Mouse (Mus musculus): ENCODE measurements around the gene Sfr1. TPM values are rescaled to one million over a fixed set of nuclear protein-coding genes. Genes with fewer than 3 reads are reported as not detected.
A peak's percentile ranks its signal among the peaks of the same experiment; 100 is the strongest.

The Sfr1 gene
- total RNA-seq, 2 experiments from 2014 or later = 89.3 to 91.6 TPM

DNA sequence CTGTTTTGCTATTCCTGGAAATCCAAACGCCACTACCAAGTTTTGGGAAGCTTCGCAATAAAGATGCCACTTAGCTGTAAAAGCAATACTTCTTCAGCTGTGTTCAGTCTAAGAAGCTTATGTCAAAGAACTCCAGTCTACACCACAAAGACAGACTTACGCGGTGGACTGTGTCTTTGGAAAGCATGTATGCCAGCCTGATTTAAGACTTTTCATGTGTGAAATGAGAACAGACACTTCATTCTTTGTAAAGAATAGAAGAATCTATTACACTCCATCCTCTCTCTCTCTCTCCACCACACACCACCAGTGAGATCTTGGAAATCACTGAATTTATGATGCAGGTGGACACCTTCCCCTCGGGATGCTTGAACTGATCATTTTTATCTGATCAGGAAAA, 18.9 kb downstream of the Sfr1 start:
- DNase-seq (ENCODE audit: low spot score in 2 of 2) = no peak

DNA sequence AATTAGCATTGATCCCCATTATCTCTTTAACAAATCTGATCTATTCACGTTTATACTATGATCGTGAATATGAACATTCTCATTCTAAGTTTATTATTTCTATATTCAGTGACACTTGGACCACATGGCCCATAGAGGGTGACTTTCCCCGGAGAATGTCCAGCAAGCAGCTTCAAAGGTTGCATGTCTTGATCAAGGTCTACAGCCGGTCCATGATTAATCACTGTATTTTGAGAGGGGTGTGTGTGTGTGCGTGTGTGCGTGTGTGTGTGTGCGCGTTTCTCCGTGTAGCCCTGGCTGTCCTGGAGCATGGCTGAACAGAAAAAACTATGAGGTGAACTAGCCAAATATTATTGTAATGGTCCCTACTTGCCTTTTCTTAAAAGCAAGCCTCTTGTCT, 21.0 kb downstream of the Sfr1 start:
- no peak for DNase-seq (ENCODE audit: low spot score in 2 of 2)

GRCm38 (mm10) chr19:47753921-47754320, 22.4 kb downstream of the Sfr1 start:
- no peak for DNase-seq (ENCODE audit: low spot score in 2 of 2)

- DNase-seq (ENCODE audit: low spot score in 2 of 2) = no peak
Measured at GRCm38 (mm10) chr19:47754931-47755330, 23.4 kb downstream of the Sfr1 start.

GRCm38 (mm10) chr19:47755625-47756024, 24.1 kb downstream of the Sfr1 start:
- no peak for DNase-seq (ENCODE audit: low spot score in 2 of 2)

- DNase-seq (ENCODE audit: low spot score in 2 of 2) = no peak
Measured at GRCm38 (mm10) chr19:47777847-47778246, 46.4 kb downstream of the Sfr1 start.

GRCm38 (mm10) chr19:47780145-47780544, 48.7 kb downstream of the Sfr1 start:
- DNase-seq (ENCODE audit: low spot score in 2 of 2) = peak in 1 of 2 experiments; percentile 10

- no peak for DNase-seq (ENCODE audit: low spot score in 2 of 2)
Measured at GRCm38 (mm10) chr19:47780972-47781371, 49.5 kb downstream of the Sfr1 start.

GRCm38 (mm10) chr19:47783898-47784297, 52.4 kb downstream of the Sfr1 start:
- no peak for DNase-seq (ENCODE audit: low spot score in 2 of 2)

Small RNA genes within 50 kb of the gene (microRNA-seq; reads per million reads assigned to microRNA genes)
- gene Mir8090 = 0 reads per million in 2 experiments

Other genes starting within 250 kb of the Sfr1 start
- gene Stn1, start 194.2 kb upstream of the Sfr1 start, total RNA-seq (2021) = 10 to 100 TPM; 24.9 to 25.3 TPM
- gene Slk, start 152.0 kb upstream of the Sfr1 start, total RNA-seq (2021) = 10 to 100 TPM; 51.2 to 57.1 TPM
- gene Col17a1, start 39.6 kb upstream of the Sfr1 start, total RNA-seq (2021) = under 1 TPM; 0.21 to 0.66 TPM
- 10 to 100 TPM; 39.4 to 41.8 TPM for gene Gsto1, start 123.3 kb downstream of the Sfr1 start, total RNA-seq (2021)
- 1 to 10 TPM; 2.1 to 2.5 TPM for gene Gsto2, start 133.9 kb downstream of the Sfr1 start, total RNA-seq (2021)
- gene Cfap43, start 187.6 kb downstream of the Sfr1 start, total RNA-seq (2021) = under 1 TPM; 0.45 to 0.70 TPM
- 1 to 10 TPM; 1.1 to 1.3 TPM for gene Itprip, start 187.6 kb downstream of the Sfr1 start, total RNA-seq (2021)
- under 1 TPM; 0.12 to 0.51 TPM for gene Cfap58, start 206.0 kb downstream of the Sfr1 start, total RNA-seq (2021)

Measured in left cerebral cortex, adult 18-20 months (tissue).